Mouse (Mus musculus): ENCODE measurements around the gene Ccdc51. TPM values are rescaled to one million over a fixed set of nuclear protein-coding genes. Genes with fewer than 3 reads are reported as not detected.

Ccdc51 gene
- polyA plus RNA-seq, 1 experiment: 6.2 TPM

- DNase-seq (ENCODE audit: low read depth): no peak
Observed at GRCm38 (mm10) chr9:109056916-109057315, 25.4 kb upstream of the Ccdc51 start.

- DNase-seq (ENCODE audit: low read depth): no peak
Observed at GRCm38 (mm10) chr9:109057543-109057942, 24.8 kb upstream of the Ccdc51 start.

GRCm38 (mm10) chr9:109058006-109058765 lies 24.1 kb upstream of the Ccdc51 start:
- no peak for DNase-seq (ENCODE audit: low read depth)

- peak; percentile 38 for DNase-seq (ENCODE audit: low read depth)
Observed at GRCm38 (mm10) chr9:109059136-109059903, 23.0 kb upstream of the Ccdc51 start, which contains the start of gene Trex1. Gene Trex1 (minus strand): TSS chr9:109059734.

- DNase-seq (ENCODE audit: low read depth): no peak
Observed at GRCm38 (mm10) chr9:109060184-109060897, 22.0 kb upstream of the Ccdc51 start.

- no peak for DNase-seq (ENCODE audit: low read depth)
Observed at GRCm38 (mm10) chr9:109060898-109061295, 21.4 kb upstream of the Ccdc51 start.

GRCm38 (mm10) chr9:109068095-109068735 lies 14.1 kb upstream of the Ccdc51 start:
- DNase-seq (ENCODE audit: low read depth): no peak

GRCm38 (mm10) chr9:109073661-109074573 lies 8.4 kb upstream of the Ccdc51 start, which contains the start of gene Atrip:
Gene Atrip (minus strand): TSS chr9:109074124.
- no peak for DNase-seq (ENCODE audit: low read depth)

GRCm38 (mm10) chr9:109080516-109080915 lies 1.8 kb upstream of the Ccdc51 start:
- DNase-seq (ENCODE audit: low read depth): no peak

GRCm38 (mm10) chr9:109081749-109082123 lies 557 bp upstream of the Ccdc51 start:
- DNase-seq (ENCODE audit: low read depth): no peak

GRCm38 (mm10) chr9:109084922-109085321 lies 2.6 kb downstream of the Ccdc51 start:
- no peak for DNase-seq (ENCODE audit: low read depth)

- no peak for DNase-seq (ENCODE audit: low read depth)
Observed at GRCm38 (mm10) chr9:109087987-109088386, 5.7 kb downstream of the Ccdc51 start.

- no peak for DNase-seq (ENCODE audit: low read depth)
Observed at GRCm38 (mm10) chr9:109090446-109090845, 8.2 kb downstream of the Ccdc51 start.

- no peak for DNase-seq (ENCODE audit: low read depth)
Observed at GRCm38 (mm10) chr9:109091802-109092201, 9.5 kb downstream of the Ccdc51 start.

GRCm38 (mm10) chr9:109092799-109093198 lies 10.5 kb downstream of the Ccdc51 start:
- DNase-seq (ENCODE audit: low read depth): no peak

GRCm38 (mm10) chr9:109093786-109094552 lies 11.7 kb downstream of the Ccdc51 start:
- DNase-seq (ENCODE audit: low read depth): no peak

- no peak for DNase-seq (ENCODE audit: low read depth)
Observed at GRCm38 (mm10) chr9:109094553-109095136, 12.4 kb downstream of the Ccdc51 start.

- DNase-seq (ENCODE audit: low read depth): no peak
Observed at GRCm38 (mm10) chr9:109095137-109095982, 13.1 kb downstream of the Ccdc51 start, which contains the start of gene Plxnb1. Gene Plxnb1 (plus strand): TSS chr9:109095389.

Measured in gonadal fat pad, adult 2 months (tissue).